Mouse (Mus musculus): ENCODE measurements around the gene Snx25. TPM values are rescaled to one million over a fixed set of nuclear protein-coding genes. Genes with fewer than 3 reads are reported as not detected.

The Snx25 gene
- polyA plus RNA-seq, 1 experiment from 2014 or later: 9.2 TPM

GRCm38 (mm10) chr8:46072798-46073197 lies 79.2 kb downstream of the Snx25 start:
- Histone ChIP-seq H3K9ac (no peak overlapping the region), H3K27me3 (no peaks in the 10 kb centered on the region), H3K4me2 (no peak overlapping the region), H3K4me1 (replicated peaks) (no peaks in the 10 kb centered on the region), H3K4me3 (no peak overlapping the region), H3K9me3 (no peaks in the 10 kb centered on the region), H3K36me3 (peaks cover 10% of the 10 kb centered on the region), H3K27ac (replicated peaks) (no peak overlapping the region)
- no peak for ATAC-seq (ENCODE audit: low read depth)
- 95% methylated on average over 5 of the region's 5 CpGs for WGBS

- Histone ChIP-seq H3K4me1 (replicated peaks) (peaks cover 13% of the 10 kb centered on the region), H3K27ac (replicated peaks) (peak overlapping the region; percentile 74), H3K4me2 (peak overlapping the region; percentile 16; the same call in 1 of the 2 replicates), H3K36me3 (peaks cover 47% of the 10 kb centered on the region), H3K9ac (peak overlapping the region; percentile 59), H3K4me3 (no peak overlapping the region), H3K9me3 (no peaks in the 10 kb centered on the region), H3K27me3 (no peaks in the 10 kb centered on the region)
- ATAC-seq (ENCODE audit: low read depth): no peak
- WGBS: 50% methylated on average over 13 of the region's 13 CpGs
These were observed 111.7 kb downstream of the Snx25 start for GRCm38 (mm10) chr8:46040260-46040659.

- Histone ChIP-seq H3K4me3 (no peak overlapping the region), H3K9ac (no peak overlapping the region), H3K4me1 (replicated peaks) (peaks cover 13% of the 10 kb centered on the region), H3K36me3 (peaks cover 50% of the 10 kb centered on the region), H3K4me2 (no peak overlapping the region), H3K9me3 (no peaks in the 10 kb centered on the region), H3K27me3 (no peaks in the 10 kb centered on the region), H3K27ac (replicated peaks) (peak overlapping the region; percentile 74)
- no peak; the same call in 1 of the 2 replicates for ATAC-seq (ENCODE audit: low read depth)
- 60% methylated on average over 1 of the region's 1 CpGs for WGBS
These were observed 112.3 kb downstream of the Snx25 start for GRCm38 (mm10) chr8:46039666-46040065.

- Histone ChIP-seq H3K36me3 (peaks cover 46% of the 10 kb centered on the region), H3K9ac (no peak overlapping the region), H3K27me3 (no peaks in the 10 kb centered on the region), H3K4me2 (no peak overlapping the region), H3K9me3 (no peaks in the 10 kb centered on the region), H3K27ac (replicated peaks) (no peak overlapping the region), H3K4me3 (no peak overlapping the region), H3K4me1 (replicated peaks) (peaks cover 13% of the 10 kb centered on the region)
- 78% methylated on average over 11 of the region's 11 CpGs for WGBS
- ATAC-seq (ENCODE audit: low read depth): no peak
These were observed 115.7 kb downstream of the Snx25 start for GRCm38 (mm10) chr8:46036217-46036616.

GRCm38 (mm10) chr8:46024392-46024791 lies 127.6 kb downstream of the Snx25 start:
- H3K9ac ChIP-seq: no peak overlapping the region
- H3K36me3 ChIP-seq: no peaks in the 10 kb centered on the region
- no peaks in the 10 kb centered on the region for H3K9me3 ChIP-seq
- no peak overlapping the region for H3K4me2 ChIP-seq
- H3K4me1 ChIP-seq (replicated peaks): no peaks in the 10 kb centered on the region
- no peak overlapping the region for H3K4me3 ChIP-seq
- H3K27me3 ChIP-seq: no peaks in the 10 kb centered on the region
- ATAC-seq (ENCODE audit: low read depth): no peak
- no peak overlapping the region for H3K27ac ChIP-seq (replicated peaks)
- WGBS: 56% methylated on average over 4 of the region's 4 CpGs

GRCm38 (mm10) chr8:46022758-46023157 lies 129.2 kb downstream of the Snx25 start:
- no peak overlapping the region for H3K4me2 ChIP-seq
- no peaks in the 10 kb centered on the region for H3K4me1 ChIP-seq (replicated peaks)
- no peak overlapping the region for H3K27ac ChIP-seq (replicated peaks)
- no peak for ATAC-seq (ENCODE audit: low read depth)
- no peaks in the 10 kb centered on the region for H3K9me3 ChIP-seq
- no peaks in the 10 kb centered on the region for H3K36me3 ChIP-seq
- no peak overlapping the region for H3K9ac ChIP-seq
- H3K27me3 ChIP-seq: no peaks in the 10 kb centered on the region
- 89% methylated on average over 9 of the region's 9 CpGs for WGBS
- no peak overlapping the region for H3K4me3 ChIP-seq

- no peak overlapping the region for H3K9ac ChIP-seq
- WGBS: 90% methylated on average over 9 of the region's 9 CpGs
- no peak overlapping the region for H3K27ac ChIP-seq (replicated peaks)
- H3K4me3 ChIP-seq: no peak overlapping the region
- H3K36me3 ChIP-seq: no peaks in the 10 kb centered on the region
- no peaks in the 10 kb centered on the region for H3K4me1 ChIP-seq (replicated peaks)
- H3K4me2 ChIP-seq: no peak overlapping the region
- no peaks in the 10 kb centered on the region for H3K27me3 ChIP-seq
- no peaks in the 10 kb centered on the region for H3K9me3 ChIP-seq
- no peak for ATAC-seq (ENCODE audit: low read depth)
These were observed 129.8 kb downstream of the Snx25 start for GRCm38 (mm10) chr8:46022203-46022602.

- H3K4me1 ChIP-seq (replicated peaks): peaks cover 14% of the 10 kb centered on the region
- H3K27ac ChIP-seq (replicated peaks): no peak overlapping the region; the same call in 1 of the 2 replicates
These were observed 140.9 kb downstream of the Snx25 start for GRCm38 (mm10) chr8:46010746-46011680.

GRCm38 (mm10) chr8:46010306-46010705 lies 141.7 kb downstream of the Snx25 start:
- H3K4me3 ChIP-seq: no peak overlapping the region

More at GRCm38 (mm10) chr8:46010746-46011680, 140.9 kb downstream of the Snx25 start:
- Histone ChIP-seq H3K4me2 (peak overlapping the region; percentile 42), H3K9ac (no peak overlapping the region), H3K36me3 (no peaks in the 10 kb centered on the region), H3K27me3 (no peaks in the 10 kb centered on the region), H3K4me3 (no peak overlapping the region), H3K9me3 (no peaks in the 10 kb centered on the region)
- no peak for ATAC-seq (ENCODE audit: low read depth)
- WGBS: 25% methylated on average over 17 of the region's 17 CpGs

GRCm38 (mm10) chr8:46007050-46007672 lies 144.8 kb downstream of the Snx25 start:
- 60% methylated on average over 3 of the region's 3 CpGs for WGBS
- Histone ChIP-seq H3K9ac (no peak overlapping the region), H3K27me3 (no peaks in the 10 kb centered on the region), H3K36me3 (no peaks in the 10 kb centered on the region), H3K27ac (replicated peaks) (no peak overlapping the region), H3K9me3 (no peaks in the 10 kb centered on the region), H3K4me3 (no peak overlapping the region), H3K4me2 (no peak overlapping the region), H3K4me1 (replicated peaks) (peaks cover 14% of the 10 kb centered on the region)
- ATAC-seq (ENCODE audit: low read depth): no peak

More at GRCm38 (mm10) chr8:46010306-46010705, 141.7 kb downstream of the Snx25 start:
- Histone ChIP-seq H3K9ac (no peak overlapping the region), H3K4me2 (peak overlapping the region; percentile 42), H3K27me3 (no peaks in the 10 kb centered on the region), H3K36me3 (no peaks in the 10 kb centered on the region), H3K27ac (replicated peaks) (no peak overlapping the region), H3K4me1 (replicated peaks) (peaks cover 14% of the 10 kb centered on the region), H3K9me3 (no peaks in the 10 kb centered on the region)
- ATAC-seq (ENCODE audit: low read depth): no peak
- 62% methylated on average over 2 of the region's 2 CpGs for WGBS

GRCm38 (mm10) chr8:46005596-46005995 lies 146.4 kb downstream of the Snx25 start, which contains the start of gene Ankrd37:
Gene Ankrd37, minus strand, starts transcription at chr8:46005707.
- Histone ChIP-seq H3K9me3 (no peaks in the 10 kb centered on the region), H3K27me3 (no peaks in the 10 kb centered on the region), H3K4me2 (no peak within 1 kb of the TSS), H3K4me1 (replicated peaks) (peaks cover 5% of the 10 kb centered on the region; the same call in 1 of the 2 replicates), H3K9ac (no peak within 1 kb of the TSS), H3K4me3 (no peak within 1 kb of the TSS), H3K36me3 (no peaks in the 10 kb centered on the region), H3K27ac (replicated peaks) (no peak within 1 kb of the TSS)
- no peak for ATAC-seq (ENCODE audit: low read depth)
- WGBS: 78% methylated on average over 4 of the region's 4 CpGs
